Mouse (Mus musculus) lung, postnatal 4 days (tissue): Measurements from ENCODE around the gene Fgl2.
"Not testable (repeated sequence)": the region's sequence is repeated elsewhere in the genome, so short reads cannot be mapped to it uniquely, and the experiment has no call there.

Source experiments
- DNase-seq, 2 experiments: peaks; one replicate each; pipeline ENCODE4 v3.0.0; 2021

Fgl2 gene

DNA sequence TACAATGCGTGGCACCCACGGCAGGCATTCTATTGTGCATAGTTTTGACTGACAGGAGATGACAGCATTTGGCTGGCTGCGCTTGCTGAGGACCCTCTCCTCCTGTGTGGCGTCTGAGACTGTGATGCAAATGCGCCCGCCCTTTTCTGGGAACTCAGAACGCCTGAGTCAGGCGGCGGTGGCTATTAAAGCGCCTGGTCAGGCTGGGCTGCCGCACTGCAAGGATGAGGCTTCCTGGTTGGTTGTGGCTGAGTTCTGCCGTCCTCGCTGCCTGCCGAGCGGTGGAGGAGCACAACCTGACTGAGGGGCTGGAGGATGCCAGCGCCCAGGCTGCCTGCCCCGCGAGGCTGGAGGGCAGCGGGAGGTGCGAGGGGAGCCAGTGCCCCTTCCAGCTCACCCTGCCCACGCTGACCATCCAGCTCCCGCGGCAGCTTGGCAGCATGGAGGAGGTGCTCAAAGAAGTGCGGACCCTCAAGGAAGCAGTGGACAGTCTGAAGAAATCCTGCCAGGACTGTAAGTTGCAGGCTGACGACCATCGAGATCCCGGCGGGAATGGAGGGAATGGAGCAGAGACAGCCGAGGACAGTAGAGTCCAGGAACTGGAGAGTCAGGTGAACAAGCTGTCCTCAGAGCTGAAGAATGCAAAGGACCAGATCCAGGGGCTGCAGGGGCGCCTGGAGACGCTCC, at the start of gene Fgl2:
TSS of gene Fgl2 (plus strand) at position 150 of the 687 bp plus-strand sequence.
- peak; percentile 67 to 70 for DNase-seq

DNA sequence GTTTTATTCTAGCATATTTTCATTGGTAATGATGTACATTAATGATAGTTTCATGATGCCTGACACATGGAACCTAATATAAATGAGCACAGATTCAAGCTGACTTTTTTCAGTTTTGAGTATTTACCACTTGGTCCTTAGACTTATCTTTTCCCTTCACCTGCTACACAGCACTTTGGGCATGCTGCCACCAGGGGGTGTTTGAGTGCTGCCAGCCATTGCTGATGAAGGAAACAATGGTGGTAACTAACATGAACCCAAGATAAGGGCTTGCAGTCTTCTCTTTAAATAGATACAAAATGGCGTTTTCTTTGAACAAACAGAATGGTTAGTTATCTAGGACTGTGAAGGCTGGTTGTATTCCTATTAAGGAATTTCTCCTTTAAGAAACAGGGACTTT, 45.9 kb upstream of the Fgl2 start:
- peak; percentile 42 to 78 for DNase-seq

DNA sequence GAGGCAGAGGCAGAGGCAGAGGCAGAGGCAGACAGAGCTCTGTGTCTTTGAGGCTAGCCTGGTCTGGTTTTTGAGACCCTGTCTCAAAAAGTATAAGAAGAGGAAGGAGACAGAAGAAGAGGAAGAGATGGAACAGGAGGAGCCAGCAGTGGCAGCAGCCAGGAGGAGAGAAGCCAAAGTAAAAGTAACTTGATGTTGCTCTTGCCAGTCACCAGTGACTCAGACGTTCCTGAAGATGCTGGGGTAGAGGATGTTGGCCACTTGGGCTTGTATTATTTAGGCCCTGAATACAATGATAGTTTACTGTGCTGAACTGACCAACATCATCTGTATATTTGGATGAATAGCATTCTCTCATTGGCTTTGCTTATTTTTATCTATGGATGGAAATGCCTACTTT, 43.9 kb upstream of the Fgl2 start:
- DNase-seq = no peak

- no peak for DNase-seq
Measured at GRCm38 (mm10) chr5:21329672-21330665, 42.5 kb upstream of the Fgl2 start.

DNA sequence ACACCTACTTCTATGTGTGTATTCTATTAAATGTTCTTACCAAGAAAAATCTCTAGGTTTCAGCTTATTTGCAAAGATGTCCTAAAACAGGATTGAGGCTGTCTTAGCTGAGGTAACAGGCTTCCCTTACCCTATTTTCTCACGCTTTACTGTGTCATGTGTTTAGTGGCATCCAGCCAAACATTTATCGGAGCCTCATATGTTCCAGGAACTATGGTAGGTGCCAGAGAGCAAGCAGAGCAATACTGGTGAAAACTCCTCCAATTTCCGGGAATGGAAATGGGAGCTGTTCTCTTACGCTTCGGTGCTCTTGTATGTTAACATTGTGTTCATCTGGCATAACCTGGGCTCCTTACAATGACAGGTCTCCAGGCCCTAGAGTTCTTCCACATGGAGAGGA, 40.8 kb upstream of the Fgl2 start:
- DNase-seq = no peak

DNA sequence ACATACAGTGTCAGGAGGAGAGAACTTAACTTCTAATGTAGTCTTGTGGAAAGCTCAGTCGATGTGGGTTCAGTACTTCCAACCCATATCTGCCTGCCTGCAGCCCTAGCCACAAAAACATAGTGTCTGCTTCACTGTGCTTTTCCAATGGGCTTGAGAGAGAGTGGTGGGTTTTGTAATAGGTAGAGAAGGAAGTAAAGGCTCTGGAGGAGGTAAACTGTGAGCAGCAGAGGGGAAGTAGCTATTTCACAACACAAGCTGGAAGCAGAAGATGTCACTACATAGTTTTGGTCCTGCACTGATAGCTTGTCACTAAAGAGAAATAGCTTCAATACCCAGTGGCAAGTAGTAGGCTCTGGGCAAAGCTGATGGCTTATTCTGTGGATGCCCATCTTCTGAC, 40.3 kb upstream of the Fgl2 start:
- DNase-seq = no peak

DNA sequence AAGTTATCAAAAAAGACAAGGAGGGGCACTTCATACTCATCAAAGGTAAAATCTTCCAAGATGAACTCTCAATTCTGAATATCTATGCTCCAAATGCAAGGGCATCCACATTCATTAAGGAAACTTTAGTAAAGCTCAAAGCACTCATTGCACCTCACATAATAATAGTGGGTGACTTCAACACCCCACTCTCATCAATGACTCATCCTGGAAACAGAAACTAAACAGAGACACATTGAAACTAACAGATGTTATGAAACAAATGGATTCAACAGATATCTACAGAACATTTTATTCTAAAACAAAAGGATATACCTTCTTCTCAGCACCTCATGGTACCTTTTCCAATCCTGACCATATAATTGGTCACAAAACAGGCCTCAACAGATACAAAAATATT, 30.2 kb upstream of the Fgl2 start:
- not testable (repeated sequence) for DNase-seq

DNA sequence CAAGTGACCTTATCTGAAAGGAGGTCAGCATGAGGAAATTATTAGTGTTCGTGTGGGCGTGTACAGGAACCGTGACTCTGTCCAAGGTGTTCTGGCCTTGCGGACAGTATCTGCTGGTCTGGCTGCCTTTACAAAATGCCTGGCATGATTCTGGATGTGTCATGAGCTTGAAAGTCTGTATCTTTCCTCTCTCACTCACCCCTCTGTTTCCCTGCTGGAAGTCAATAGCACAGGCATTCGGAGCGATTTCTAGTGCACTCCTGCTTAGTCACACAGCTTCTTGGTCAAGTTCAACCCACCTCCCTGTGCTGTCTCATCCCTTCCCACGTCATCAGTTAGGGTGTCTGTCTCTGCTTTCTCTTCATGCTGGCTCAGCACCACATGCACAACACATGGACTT, 24.1 kb upstream of the Fgl2 start:
- DNase-seq = no peak

DNA sequence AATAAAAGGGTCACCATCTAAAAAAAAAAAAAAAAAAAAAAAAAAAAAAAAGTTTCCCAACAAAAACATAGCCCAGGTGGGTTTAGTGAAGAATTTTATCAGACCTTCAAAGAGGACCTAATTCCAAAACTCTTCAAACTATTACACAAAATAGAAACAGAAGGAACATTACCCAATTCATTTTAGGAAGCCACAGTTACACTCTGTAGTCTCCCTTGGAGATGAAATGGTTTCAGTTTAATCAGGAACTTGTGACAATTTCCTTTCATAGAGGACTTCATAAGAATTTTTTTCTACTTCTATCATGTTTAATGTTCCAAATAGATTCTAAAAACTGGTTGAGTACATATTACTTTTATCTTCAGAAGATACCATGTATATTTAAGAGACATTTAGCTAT, 20.8 kb upstream of the Fgl2 start:
- DNase-seq = no peak

DNA sequence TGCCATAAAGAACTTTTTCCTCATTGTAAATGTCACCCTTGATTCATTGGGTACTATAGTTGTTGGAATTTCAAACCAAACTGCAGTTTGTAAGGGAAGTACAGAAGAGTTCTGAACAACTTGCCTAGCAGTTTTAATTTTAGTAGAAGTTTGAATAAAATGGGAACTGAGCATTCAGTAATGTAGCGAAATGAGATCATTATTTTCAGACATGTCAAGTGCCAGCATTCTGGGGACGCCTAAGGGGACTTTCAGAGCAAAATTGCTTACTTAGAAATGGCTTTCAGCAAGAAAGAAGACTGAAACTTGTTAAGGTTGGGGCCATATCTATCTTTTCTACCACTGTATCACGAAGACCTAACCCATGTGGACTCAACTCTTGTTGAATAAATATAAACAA, 13.8 kb upstream of the Fgl2 start:
- no peak for DNase-seq

DNA sequence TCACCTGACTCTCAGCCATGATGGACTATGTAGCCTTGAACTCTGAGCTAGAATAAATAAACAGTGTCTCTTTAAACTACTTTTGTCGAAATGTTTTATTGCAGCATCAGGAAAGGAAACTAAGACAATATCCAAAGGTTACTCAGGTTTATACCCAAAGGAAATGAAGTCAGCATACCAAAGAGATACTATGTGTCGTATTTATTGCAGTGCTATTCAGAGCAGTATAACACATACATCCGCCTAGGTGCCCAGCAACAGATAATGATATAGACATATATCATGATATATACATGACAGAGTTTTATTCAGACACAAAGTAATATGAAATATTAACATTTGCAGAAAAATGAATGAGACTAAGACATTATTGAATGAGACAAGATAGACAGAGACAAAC, 9.1 kb upstream of the Fgl2 start:
- DNase-seq = no peak

DNA sequence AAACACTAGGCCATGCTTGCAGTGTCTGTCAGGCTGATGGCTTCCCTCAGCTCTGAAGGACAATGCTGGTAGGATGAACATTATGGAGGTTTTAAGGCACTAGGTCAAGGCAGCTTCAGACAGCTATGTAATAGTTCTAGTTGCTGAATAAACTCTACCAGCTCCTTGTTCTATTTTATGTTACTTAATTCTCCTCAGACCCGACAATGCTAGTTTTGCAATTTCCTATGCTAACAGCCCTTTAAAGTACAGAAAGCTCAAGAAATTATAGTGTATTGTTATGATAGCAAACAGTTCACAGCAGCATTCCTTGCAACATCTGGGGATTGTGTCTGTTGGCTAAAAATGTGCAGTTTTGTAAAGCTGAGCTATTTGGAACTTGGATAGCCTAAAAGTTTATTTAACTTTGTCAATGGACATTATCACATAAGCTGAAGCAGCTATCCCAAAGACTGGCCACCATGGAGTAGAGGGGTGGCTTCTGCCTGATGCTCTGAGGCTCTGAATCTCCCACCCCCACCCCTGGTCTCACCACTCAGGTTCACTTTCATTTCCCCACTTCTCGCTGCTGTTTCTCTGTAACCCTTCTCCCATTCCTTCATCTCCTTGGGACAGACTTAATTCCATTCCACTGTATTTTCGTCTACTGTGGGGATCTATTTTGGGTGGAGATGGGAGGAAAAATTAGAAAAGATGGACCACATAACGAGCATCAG, 5.9 kb upstream of the Fgl2 start:
- DNase-seq = no peak

DNA sequence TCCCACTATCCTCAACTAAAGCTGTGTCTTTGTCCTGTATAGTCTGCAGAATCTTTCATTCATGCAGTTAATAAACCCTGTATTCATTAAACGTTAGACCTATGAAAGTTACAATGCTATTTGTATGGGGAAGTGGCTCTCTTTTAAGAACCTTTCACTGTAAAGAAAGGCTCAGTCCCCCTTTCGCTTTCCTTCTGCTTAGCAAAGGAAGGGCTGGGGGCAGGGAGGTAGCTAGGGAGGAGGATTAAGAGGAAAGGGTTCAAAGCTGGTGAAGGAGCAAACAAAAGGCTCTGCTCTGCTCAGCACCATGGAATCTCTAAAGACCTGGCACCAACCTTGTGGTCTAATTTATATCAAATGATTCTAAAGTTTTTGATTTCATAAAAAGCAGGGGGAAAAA, 4.9 kb upstream of the Fgl2 start:
- DNase-seq = no peak

GRCm38 (mm10) chr5:21370218-21370947, 2.1 kb upstream of the Fgl2 start:
- DNase-seq = no peak

- DNase-seq = no peak
Measured at GRCm38 (mm10) chr5:21371920-21372319, 522 bp upstream of the Fgl2 start.

DNA sequence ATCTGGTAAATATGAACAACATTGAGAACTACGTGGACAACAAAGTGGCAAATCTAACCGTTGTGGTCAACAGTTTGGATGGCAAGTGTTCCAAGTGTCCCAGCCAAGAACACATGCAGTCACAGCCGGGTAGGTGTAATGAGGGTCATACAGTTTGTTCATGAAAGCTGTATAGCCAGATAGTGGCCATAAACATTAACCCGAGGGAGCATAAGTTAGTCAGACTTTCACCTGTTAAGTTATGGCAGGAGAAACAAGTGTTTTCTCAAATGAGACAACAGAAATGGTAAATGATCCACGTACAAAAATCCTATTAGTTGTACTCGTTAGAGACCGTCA, 707 bp downstream of the Fgl2 start:
- DNase-seq = no peak

- DNase-seq = no peak
Measured at GRCm38 (mm10) chr5:21376935-21377334, 4.5 kb downstream of the Fgl2 start.

DNA sequence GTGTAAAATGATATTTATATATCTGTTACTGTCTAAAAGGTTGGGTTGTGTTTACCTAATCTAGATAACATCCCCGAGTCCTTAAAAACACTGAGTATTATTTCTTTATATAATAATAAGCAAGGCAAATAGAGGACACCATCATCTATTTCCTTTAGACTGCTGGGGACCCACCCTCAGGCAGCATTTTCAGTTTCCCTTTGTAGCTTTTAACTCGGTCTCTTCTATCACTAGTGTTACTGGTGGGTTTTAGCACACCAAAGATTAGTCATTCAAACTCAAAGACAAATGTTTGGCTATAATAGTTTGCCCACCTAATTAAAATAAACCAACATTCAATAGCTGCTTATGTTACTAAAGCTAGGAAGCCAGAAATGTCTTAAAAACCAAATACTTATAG, 6.0 kb downstream of the Fgl2 start:
- DNase-seq = no peak

GRCm38 (mm10) chr5:21381986-21382385, 9.5 kb downstream of the Fgl2 start:
- no peak for DNase-seq

DNA sequence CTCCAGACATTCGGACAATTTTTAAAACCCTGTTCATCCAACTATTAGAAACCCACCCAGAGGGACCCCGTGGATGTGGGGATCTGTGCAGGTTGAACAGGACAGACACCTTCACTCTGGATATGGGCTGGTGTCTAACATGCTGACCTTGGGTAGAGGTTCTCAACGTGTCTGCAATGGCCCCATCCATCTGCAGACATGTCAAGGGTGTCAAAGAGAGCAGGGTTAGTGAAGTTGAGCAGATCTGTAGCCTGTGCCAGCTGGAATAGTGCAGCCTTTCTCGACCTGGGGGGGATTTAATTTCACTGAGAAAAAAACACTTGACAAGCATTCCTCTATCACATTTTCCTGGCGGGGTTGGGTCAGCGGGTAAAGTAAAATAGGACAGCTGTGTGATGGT, 10.2 kb downstream of the Fgl2 start:
- no peak for DNase-seq

GRCm38 (mm10) chr5:21383392-21384251, 11.2 kb downstream of the Fgl2 start:
- no peak for DNase-seq
